Mouse (Mus musculus) hindbrain, postnatal 0 days (tissue): ENCODE measurements at regions not wholly inside any gene's neighbourhood (a gene's known extent, or its start where the extent isn't known, plus 50 kb on each side); places are given as distances from the start of the nearest gene placed in this dataset.
A peak's percentile ranks its signal among the peaks of the same experiment; 100 is the strongest.

ENCODE experiments used
- ATAC-seq: fragments of 200-750 bp; cut with Nextera tagmentation; 2 replicates; pipeline ENCODE4 v1.8.0; 2017; ENCODE audit warnings: mild to moderate bottlenecking, moderate TSS enrichment, moderate library complexity
- DNase-seq: peaks from one replicate; pipeline ENCODE4 v3.0.0-alpha.2; 2015; ENCODE audit warnings: low spot score
- H3K27ac ChIP-seq: fragments of 300-500 bp; sonication (generic); 2 replicates; pipeline ENCODE4 v1.5.1; 2014; ENCODE audit warnings: mild to moderate bottlenecking
- H3K27me3 ChIP-seq: fragments of 300-500 bp; sonication (generic); 2 replicates; pipeline ENCODE4 v1.6.1; 2014; ENCODE audit warnings: low read length, mixed read lengths; ENCODE audit not compliant: insufficient read depth
- H3K36me3 ChIP-seq: fragments of 300-500 bp; sonication (generic); 2 replicates; pipeline ENCODE4 v1.6.1; 2014; ENCODE audit warnings: low read length, mixed read lengths; ENCODE audit not compliant: insufficient read depth
- H3K4me1 ChIP-seq: fragments of 300-500 bp; sonication (generic); 2 replicates; pipeline ENCODE4 v1.6.1; 2014; ENCODE audit warnings: antibody characterized with exemption, low read length, mixed read lengths; ENCODE audit not compliant: insufficient read depth
- H3K4me2 ChIP-seq: fragments of 300-500 bp; sonication (generic); 2 replicates; pipeline ENCODE4 v1.6.1; 2014; ENCODE audit warnings: low read depth, mild to moderate bottlenecking, low read length, moderate library complexity, mixed read lengths
- H3K4me3 ChIP-seq: fragments of 300-500 bp; sonication (generic); 2 replicates; pipeline ENCODE4 v1.5.1; 2014; ENCODE audit warnings: low read length
- H3K9ac ChIP-seq: fragments of 300-500 bp; sonication (generic); replicated peaks from 2 replicates; pipeline ENCODE4 v1.6.1; 2014; ENCODE audit warnings: mild to moderate bottlenecking, low read length, moderate library complexity, mixed read lengths
- H3K9me3 ChIP-seq: fragments of 300-500 bp; sonication (generic); 2 replicates; pipeline ENCODE4 v1.6.1; 2016; ENCODE audit warnings: low read length, mixed read lengths
- CTCF ChIP-seq: IDR thresholded peaks from 2 replicates; pipeline ENCODE4 v1.5.1; 2016; ENCODE audit warnings: antibody characterized with exemption, control low read depth, low read depth
- WGBS: fragments of 180-500 bp; shearing (Covaris S2); extraction: QIAGEN DNeasy Blood & Tissue Kit; methylation state at CpG from one replicate; pipeline ENCODE4 v1.1.7; 2014; 5-methylcytosine and 5-hydroxymethylcytosine counted together

DNA sequence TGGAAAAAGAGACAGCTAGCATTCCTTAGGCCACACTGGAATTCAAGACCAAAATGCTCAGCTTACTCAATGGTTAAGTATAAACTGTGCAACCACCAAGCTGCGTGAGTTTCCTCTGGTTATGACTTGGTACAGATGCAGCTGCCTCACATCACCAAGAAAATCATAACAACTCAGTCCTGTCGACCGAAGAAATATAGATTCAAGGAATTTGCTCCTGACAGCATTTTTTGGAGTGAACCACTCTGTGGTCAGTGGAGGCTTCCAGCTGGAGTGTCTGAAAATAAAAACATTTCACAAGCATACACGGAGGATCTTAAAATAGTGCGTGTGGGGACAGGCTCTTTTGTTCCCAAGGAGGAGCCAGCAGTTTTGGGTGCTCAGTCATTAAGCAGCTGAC, 253.8 kb downstream of the Bckdhb start:
- H3K27me3 ChIP-seq = no peaks in the 10 kb centered on the region
- WGBS = 85% methylated on average over 5 of the region's 5 CpGs
- no peak for TF ChIP-seq CTCF
- no peak overlapping the region for H3K4me3 ChIP-seq
- no peak overlapping the region for H3K9ac ChIP-seq
- ATAC-seq (no peak), DNase-seq (no peak)
- H3K27ac ChIP-seq = no peak overlapping the region
- H3K36me3 ChIP-seq = no peaks in the 10 kb centered on the region
- no peak overlapping the region for H3K4me2 ChIP-seq
- peaks cover 5% of the 10 kb centered on the region; the same call in 1 of the 2 replicates for H3K9me3 ChIP-seq
- no peaks in the 10 kb centered on the region for H3K4me1 ChIP-seq

DNA sequence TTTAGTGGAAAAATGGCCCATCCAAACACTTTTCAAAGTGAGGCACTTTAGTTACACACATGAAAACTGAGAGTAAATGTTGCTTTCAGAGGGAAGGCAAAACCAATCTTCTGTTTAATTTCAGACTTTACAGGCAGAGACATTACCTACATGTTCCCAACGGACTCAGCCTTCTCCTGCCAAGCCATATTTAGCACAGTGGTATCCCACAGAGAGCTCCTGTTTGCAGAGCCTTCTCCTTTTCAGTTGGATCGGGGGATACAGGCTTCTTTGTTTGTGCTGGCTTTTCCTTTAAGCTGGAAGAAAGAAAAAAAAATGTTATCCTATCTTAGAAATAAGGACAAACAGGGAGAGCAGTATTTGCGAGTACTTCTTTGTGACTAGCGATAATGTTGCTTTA, 254.3 kb downstream of the Bckdhb start:
- no peak for DNase-seq
- no peak overlapping the region for H3K9ac ChIP-seq
- peaks cover 5% of the 10 kb centered on the region; the same call in 1 of the 2 replicates for H3K9me3 ChIP-seq
- WGBS = 45% methylated on average over 4 of the region's 4 CpGs
- no peak for ATAC-seq
- H3K4me3 ChIP-seq = no peak overlapping the region
- no peaks in the 10 kb centered on the region for H3K36me3 ChIP-seq
- H3K27me3 ChIP-seq = no peaks in the 10 kb centered on the region
- H3K4me1 ChIP-seq = no peaks in the 10 kb centered on the region
- H3K27ac ChIP-seq = no peak overlapping the region
- no peak overlapping the region for H3K4me2 ChIP-seq
- TF ChIP-seq CTCF = no peak

DNA sequence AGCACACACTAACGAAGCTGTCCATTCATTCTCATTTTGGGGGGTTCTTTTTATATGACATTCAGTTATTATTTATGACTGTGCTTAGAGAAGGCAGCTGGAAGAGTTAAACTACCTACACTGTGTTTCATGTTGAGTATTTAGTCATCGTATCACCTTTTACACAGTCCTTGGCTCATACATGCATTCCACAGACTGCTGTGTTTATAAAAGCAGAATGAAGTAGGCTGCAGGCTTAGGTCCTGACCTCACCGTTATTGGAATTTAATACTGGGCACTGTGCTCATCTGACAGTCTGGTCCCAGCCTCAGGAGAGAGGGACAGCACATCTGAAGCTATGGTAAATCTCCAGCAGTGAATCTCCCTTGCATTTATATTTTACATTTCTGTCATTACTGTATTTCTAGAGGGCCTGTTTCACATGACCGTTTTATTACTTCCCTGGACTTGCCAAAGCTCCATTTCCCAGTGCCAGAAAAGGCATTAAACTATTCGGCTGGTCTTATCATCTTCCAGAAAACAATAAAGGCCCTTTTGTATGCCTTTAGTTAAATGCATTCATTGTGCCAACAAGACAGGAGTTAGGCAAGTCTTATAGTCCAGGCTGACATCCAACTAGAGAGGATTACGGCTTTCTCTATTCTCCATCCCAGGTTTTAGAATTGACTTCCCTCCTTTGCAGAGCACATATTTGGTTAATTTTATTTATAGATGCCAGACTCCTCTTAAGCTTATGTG, 258.9 kb downstream of the Bckdhb start:
- H3K9me3 ChIP-seq = peaks cover 5% of the 10 kb centered on the region; the same call in 1 of the 2 replicates
- no peak overlapping the region for H3K4me2 ChIP-seq
- ATAC-seq = no peak
- no peaks in the 10 kb centered on the region for H3K4me1 ChIP-seq
- DNase-seq = no peak
- no peaks in the 10 kb centered on the region for H3K36me3 ChIP-seq
- H3K4me3 ChIP-seq = no peak overlapping the region
- H3K9ac ChIP-seq = no peak overlapping the region
- no peaks in the 10 kb centered on the region for H3K27me3 ChIP-seq
- no peak overlapping the region for H3K27ac ChIP-seq
- 43% methylated on average over 6 of the region's 6 CpGs for WGBS
- no peak for TF ChIP-seq CTCF

DNA sequence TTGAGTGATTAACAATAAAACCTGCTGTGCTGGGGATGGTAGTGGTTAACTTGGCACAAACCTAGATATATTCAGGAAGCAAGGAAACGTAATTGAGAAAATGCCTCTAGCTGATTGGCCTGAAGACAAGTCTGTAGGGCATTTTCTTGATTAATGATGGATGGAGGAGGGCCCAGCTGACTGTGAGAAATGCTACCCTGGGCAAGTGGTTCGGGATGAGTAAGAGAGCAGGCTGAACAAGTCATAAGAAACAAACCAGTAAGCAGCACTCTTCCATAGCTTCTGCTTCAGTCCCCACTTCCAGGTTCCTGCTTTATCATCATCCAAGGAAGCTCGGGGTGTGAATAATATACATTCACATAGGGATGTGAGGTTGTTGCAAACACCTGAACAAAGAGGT, 262.6 kb downstream of the Bckdhb start:
- H3K4me2 ChIP-seq = no peak overlapping the region
- no peaks in the 10 kb centered on the region for H3K36me3 ChIP-seq
- no peak overlapping the region for H3K9ac ChIP-seq
- no peak for TF ChIP-seq CTCF
- no peak for ATAC-seq
- no peak overlapping the region for H3K4me3 ChIP-seq
- 60% methylated on average over 3 of the region's 3 CpGs for WGBS
- DNase-seq = no peak
- no peak overlapping the region for H3K27ac ChIP-seq
- H3K4me1 ChIP-seq = no peaks in the 10 kb centered on the region
- H3K9me3 ChIP-seq = no peaks in the 10 kb centered on the region
- H3K27me3 ChIP-seq = no peaks in the 10 kb centered on the region

DNA sequence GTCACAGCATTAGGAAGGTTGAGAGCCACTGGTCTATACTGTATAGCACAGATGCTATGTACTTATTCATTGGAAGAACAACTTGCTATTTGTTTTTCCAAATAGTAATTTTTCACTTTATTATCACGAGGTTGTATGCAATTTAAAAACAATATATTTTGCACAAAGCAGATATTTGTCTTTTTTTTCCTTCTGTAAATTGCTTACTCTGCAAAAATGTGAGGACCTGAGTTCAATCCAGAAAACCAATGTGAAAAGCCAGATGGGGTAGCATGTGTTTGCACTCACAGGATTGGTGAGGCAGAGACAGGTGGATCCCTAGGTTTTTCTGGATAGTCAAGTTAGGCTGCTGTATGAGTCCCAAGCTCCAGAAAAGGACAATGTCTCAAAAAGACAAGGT, 268.5 kb downstream of the Bckdhb start:
- H3K9me3 ChIP-seq = no peaks in the 10 kb centered on the region
- WGBS = 68% methylated on average over 1 of the region's 1 CpGs
- no peaks in the 10 kb centered on the region for H3K4me1 ChIP-seq
- no peak overlapping the region for H3K9ac ChIP-seq
- no peak overlapping the region for H3K4me3 ChIP-seq
- H3K27ac ChIP-seq = no peak overlapping the region
- ATAC-seq = no peak
- no peak for DNase-seq
- no peaks in the 10 kb centered on the region for H3K36me3 ChIP-seq
- no peak overlapping the region for H3K4me2 ChIP-seq
- TF ChIP-seq CTCF = no peak
- no peaks in the 10 kb centered on the region for H3K27me3 ChIP-seq

DNA sequence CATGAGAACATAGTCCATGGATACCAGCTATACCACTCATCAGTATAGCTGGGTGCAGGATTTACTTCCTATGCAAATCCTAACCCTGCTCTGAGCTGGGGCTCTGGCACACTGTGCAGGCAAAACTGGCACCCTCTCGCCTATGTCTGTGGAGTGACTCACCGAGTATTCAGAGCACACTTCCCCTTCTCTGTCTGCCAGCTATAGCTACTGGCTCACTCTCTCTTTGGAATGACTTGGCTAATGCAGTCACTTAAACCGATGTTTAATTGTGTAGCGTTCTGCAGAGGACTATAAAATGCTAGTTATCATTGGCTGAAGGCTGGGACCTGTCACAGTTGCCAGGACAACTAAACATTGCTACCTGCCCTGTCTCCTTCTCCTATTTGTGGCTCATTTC, 269.8 kb downstream of the Bckdhb start:
- Histone ChIP-seq H3K9me3 (no peaks in the 10 kb centered on the region), H3K4me3 (no peak overlapping the region), H3K36me3 (no peaks in the 10 kb centered on the region), H3K4me2 (no peak overlapping the region), H3K9ac (no peak overlapping the region), H3K4me1 (no peaks in the 10 kb centered on the region), H3K27ac (no peak overlapping the region), H3K27me3 (no peaks in the 10 kb centered on the region)
- DNase-seq (peak; percentile 25), ATAC-seq (no peak)
- WGBS = 61% methylated on average over 4 of the region's 4 CpGs
- TF ChIP-seq CTCF = no peak

DNA sequence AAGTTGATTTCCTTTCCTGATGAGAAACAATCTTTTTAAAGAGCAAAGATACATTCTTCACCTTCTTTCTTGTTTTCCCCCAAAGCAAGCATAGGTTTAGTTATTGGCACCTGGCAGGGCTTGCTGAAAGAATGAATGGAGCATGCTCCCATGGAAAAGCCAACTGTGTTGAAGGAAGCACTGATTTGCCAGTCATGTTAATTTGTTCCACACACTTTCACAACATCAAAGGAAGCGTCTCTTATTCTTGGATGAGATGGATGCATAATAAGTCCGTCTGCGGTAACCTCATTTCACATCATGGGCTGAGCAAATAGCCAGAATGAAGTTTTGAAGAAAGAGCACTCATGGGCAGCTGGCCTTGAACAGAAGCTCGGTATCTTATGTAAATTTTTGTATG, 270.4 kb downstream of the Bckdhb start:
- no peak overlapping the region for H3K9ac ChIP-seq
- ATAC-seq = no peak
- H3K4me1 ChIP-seq = no peaks in the 10 kb centered on the region
- no peaks in the 10 kb centered on the region for H3K27me3 ChIP-seq
- WGBS = 48% methylated on average over 4 of the region's 4 CpGs
- H3K4me2 ChIP-seq = no peak overlapping the region
- DNase-seq = no peak
- no peak overlapping the region for H3K4me3 ChIP-seq
- TF ChIP-seq CTCF = no peak
- H3K36me3 ChIP-seq = no peaks in the 10 kb centered on the region
- H3K9me3 ChIP-seq = no peaks in the 10 kb centered on the region
- no peak overlapping the region for H3K27ac ChIP-seq
